Comparison of ENCODE assay signal across 9 mouse cellular contexts in the genomic region with DNA sequence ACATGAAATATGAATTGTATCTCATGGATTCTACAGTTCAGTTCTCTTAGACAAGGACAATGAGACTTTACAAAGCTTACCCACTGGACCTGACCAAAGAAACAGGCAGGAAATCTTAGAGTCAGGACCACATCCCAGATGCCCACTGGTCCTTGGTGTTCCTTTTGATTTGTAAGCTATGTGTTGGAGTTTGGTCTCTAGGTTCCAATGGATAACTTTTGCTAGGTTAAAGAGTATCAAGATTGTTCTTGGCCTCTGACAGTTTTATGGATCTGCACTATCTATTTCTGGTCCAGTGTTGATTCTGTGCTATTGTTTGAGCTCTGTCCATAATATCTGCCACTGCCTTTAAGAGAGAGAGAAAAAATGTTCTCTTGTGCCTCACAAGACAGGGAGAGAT.
"Had no signal": no experiment of that assay in that cellular context is flagged by ENCODE, and none has a peak within 500 bp of the region (broad histone marks: within the 10 kb centered on the region; RNA-seq: fewer than 3 reads in every experiment).

No protein-coding gene starts in this region.

- H3K4me3 ChIP-seq: lung, embryonic 15.5 days; midbrain, embryonic 10.5 days; midbrain, embryonic 12.5 days; myocyte; neural tube, embryonic 13.5 days; neural tube, embryonic 15.5 days; stomach, embryonic 15.5 days had no signal

- H3K9ac ChIP-seq: liver, postnatal 0 days; lung, embryonic 15.5 days; midbrain, embryonic 12.5 days; neural tube, embryonic 13.5 days; neural tube, embryonic 15.5 days; stomach, embryonic 15.5 days had no signal

- H3K27ac ChIP-seq: lung, embryonic 15.5 days; midbrain, embryonic 10.5 days; midbrain, embryonic 12.5 days; neural tube, embryonic 13.5 days; neural tube, embryonic 15.5 days; stomach, embryonic 15.5 days; stomach, postnatal 0 days had no signal

- H3K4me2 ChIP-seq: lung, embryonic 15.5 days; midbrain, embryonic 12.5 days; neural tube, embryonic 13.5 days; neural tube, embryonic 15.5 days; stomach, embryonic 15.5 days had no signal

- H3K9me3 ChIP-seq: lung, embryonic 15.5 days; midbrain, embryonic 10.5 days; midbrain, embryonic 12.5 days; neural tube, embryonic 13.5 days; neural tube, embryonic 15.5 days; stomach, embryonic 15.5 days had no signal

- H3K36me3 ChIP-seq: lung, embryonic 15.5 days; midbrain, embryonic 10.5 days; midbrain, embryonic 12.5 days; neural tube, embryonic 13.5 days; neural tube, embryonic 15.5 days; stomach, embryonic 15.5 days had no signal

- H3K27me3 ChIP-seq: stomach, embryonic 15.5 days had no signal
